Mouse (Mus musculus): ENCODE data around the gene Gm10271.

Gm10271 gene

GRCm38 (mm10) chr10:116932418-116932817 lies 40.0 kb downstream of the Gm10271 start:
- no peak for DNase-seq (ENCODE audit: extremely low spot score)

GRCm38 (mm10) chr10:116931497-116932179 lies 40.8 kb downstream of the Gm10271 start:
- DNase-seq (ENCODE audit: extremely low spot score) = no peak

- no peak for DNase-seq (ENCODE audit: extremely low spot score)
Observed at GRCm38 (mm10) chr10:116930936-116931335, 41.5 kb downstream of the Gm10271 start.

- DNase-seq (ENCODE audit: extremely low spot score) = no peak
Observed at GRCm38 (mm10) chr10:116930506-116930905, 41.9 kb downstream of the Gm10271 start.

GRCm38 (mm10) chr10:116928826-116929225 lies 43.6 kb downstream of the Gm10271 start:
- no peak for DNase-seq (ENCODE audit: extremely low spot score)

GRCm38 (mm10) chr10:116926428-116927113 lies 45.8 kb downstream of the Gm10271 start:
- no peak for DNase-seq (ENCODE audit: extremely low spot score)

GRCm38 (mm10) chr10:116923651-116924495 lies 48.5 kb downstream of the Gm10271 start:
- no peak for DNase-seq (ENCODE audit: extremely low spot score)

- no peak for DNase-seq (ENCODE audit: extremely low spot score)
Observed at GRCm38 (mm10) chr10:116922161-116922560, 50.2 kb downstream of the Gm10271 start.

GRCm38 (mm10) chr10:116921416-116921815 lies 51.0 kb downstream of the Gm10271 start:
- no peak for DNase-seq (ENCODE audit: extremely low spot score)

GRCm38 (mm10) chr10:116920641-116921040 lies 51.8 kb downstream of the Gm10271 start:
- no peak for DNase-seq (ENCODE audit: extremely low spot score)

GRCm38 (mm10) chr10:116919368-116920317 lies 52.8 kb downstream of the Gm10271 start:
- DNase-seq (ENCODE audit: extremely low spot score) = no peak

- no peak for DNase-seq (ENCODE audit: extremely low spot score)
Observed at GRCm38 (mm10) chr10:116916581-116916980, 55.8 kb downstream of the Gm10271 start.

GRCm38 (mm10) chr10:116915286-116915685 lies 57.1 kb downstream of the Gm10271 start:
- DNase-seq (ENCODE audit: extremely low spot score) = no peak

GRCm38 (mm10) chr10:116914586-116914985 lies 57.8 kb downstream of the Gm10271 start:
- DNase-seq (ENCODE audit: extremely low spot score) = no peak

GRCm38 (mm10) chr10:116913647-116914273 lies 58.6 kb downstream of the Gm10271 start:
- DNase-seq (ENCODE audit: extremely low spot score) = no peak

- DNase-seq (ENCODE audit: extremely low spot score) = no peak
Observed at GRCm38 (mm10) chr10:116912850-116913249, 59.6 kb downstream of the Gm10271 start.

GRCm38 (mm10) chr10:116908901-116909642 lies 63.3 kb downstream of the Gm10271 start:
- no peak for DNase-seq (ENCODE audit: extremely low spot score)
